In genomic region chr11:103112552-103112912, GRCm38 (mm10) we compare ENCODE assay signal across 8 mouse cellular contexts. TPM values are rescaled to one million over a fixed set of nuclear protein-coding genes. Genes with fewer than 3 reads are reported as not detected.
DNase-seq lines count a peak whose midpoint lies in the region; ATAC-seq lines count a peak whose summit lies in the region.

No protein-coding gene starts in this region.

- no peaks in the 10 kb centered on the region for H3K27me3 ChIP-seq in heart, embryonic 15.5 days
- peaks cover 37% of the 10 kb centered on the region for H3K27me3 ChIP-seq in hindbrain, embryonic 12.5 days
- peaks cover 38% of the 10 kb centered on the region for H3K27me3 ChIP-seq in midbrain, embryonic 13.5 days

- DNase-seq in heart, adult 8-10 months (ENCODE audit: low spot score), result no peak
- DNase-seq in spleen, postnatal 4 days (ENCODE audit: low spot score in 2 of 2), result no peak
- DNase-seq in spleen, adult 18-20 months, result no peak

- H3K4me2 ChIP-seq in heart, embryonic 15.5 days, result peak overlapping the region; percentile 83
- peak overlapping the region; percentile 53 for H3K4me2 ChIP-seq in hindbrain, embryonic 12.5 days (replicated peaks)
- peak overlapping the region; percentile 51 for H3K4me2 ChIP-seq in midbrain, embryonic 13.5 days (replicated peaks)

- WGBS in heart, embryonic 15.5 days, result 24% methylated on average over 9 of the region's 9 CpGs
- 12% methylated on average over 9 of the region's 9 CpGs for WGBS in hindbrain, embryonic 12.5 days
- WGBS in midbrain, embryonic 13.5 days, result 6% methylated on average over 9 of the region's 9 CpGs

- no peaks in the 10 kb centered on the region for H3K36me3 ChIP-seq in heart, embryonic 15.5 days
- no peaks in the 10 kb centered on the region for H3K36me3 ChIP-seq in hindbrain, embryonic 12.5 days
- no peaks in the 10 kb centered on the region for H3K36me3 ChIP-seq in midbrain, embryonic 13.5 days

- peak overlapping the region; percentile 52 for H3K4me3 ChIP-seq in heart, embryonic 15.5 days
- H3K4me3 ChIP-seq in brown adipose tissue, adult 24 weeks (ENCODE audit: insufficient read depth, low read depth, low read length), result peak overlapping the region; percentile 40
- peak overlapping the region; percentile 26 for H3K4me3 ChIP-seq in hindbrain, embryonic 12.5 days
- H3K4me3 ChIP-seq in midbrain, embryonic 13.5 days (replicated peaks), result 0 out of 2 replicates have a peak overlapping the region, but pooled peaks have one; percentile 24

- ATAC-seq in heart, embryonic 15.5 days (replicated peaks; ENCODE audit: insufficient number of reproducible peaks, insufficient read depth, low FRiP score, low read depth), result no peak
- no peak for ATAC-seq in hindbrain, embryonic 12.5 days (ENCODE audit: low FRiP score)
- ATAC-seq in midbrain, embryonic 13.5 days, result no peak
- no peak for ATAC-seq in granulocyte monocyte progenitor cell, adult 5-6 weeks (replicated peaks; ENCODE audit: poor library complexity, severe bottlenecking)

- no peaks in the 10 kb centered on the region for H3K9me3 ChIP-seq in heart, embryonic 15.5 days (replicated peaks)
- H3K9me3 ChIP-seq in hindbrain, embryonic 12.5 days (replicated peaks), result no peaks in the 10 kb centered on the region
- H3K9me3 ChIP-seq in midbrain, embryonic 13.5 days, result no peaks in the 10 kb centered on the region

- peak overlapping the region; percentile 58 for H3K9ac ChIP-seq in heart, embryonic 15.5 days
- no peak overlapping the region for H3K9ac ChIP-seq in hindbrain, embryonic 12.5 days
- H3K9ac ChIP-seq in midbrain, embryonic 13.5 days (replicated peaks), result peak overlapping the region; percentile 46; the same call in 1 of the 2 replicates

- H3K4me1 ChIP-seq in heart, embryonic 15.5 days (replicated peaks), result peaks cover 38% of the 10 kb centered on the region
- H3K4me1 ChIP-seq in brown adipose tissue, adult 24 weeks (ENCODE audit: control insufficient read depth, insufficient read depth, insufficient read length, low read length), result peaks cover 19% of the 10 kb centered on the region
- H3K4me1 ChIP-seq in hindbrain, embryonic 12.5 days, result peaks cover 28% of the 10 kb centered on the region
- H3K4me1 ChIP-seq in midbrain, embryonic 13.5 days (replicated peaks), result peaks cover 37% of the 10 kb centered on the region

- H3K27ac ChIP-seq in heart, embryonic 15.5 days, result peak overlapping the region; percentile 71
- H3K27ac ChIP-seq in brown adipose tissue, adult 24 weeks (replicated peaks; ENCODE audit: low read depth, low read length), result peak overlapping the region; percentile 60
- H3K27ac ChIP-seq in hindbrain, embryonic 12.5 days, result no peak overlapping the region
- no peak overlapping the region for H3K27ac ChIP-seq in midbrain, embryonic 13.5 days

RNA-seq across cellular contexts. Expression of gene Hexim1, which starts 3.5 kb away (rescaled TPM):
- polyA plus RNA-seq in heart, embryonic 15.5 days (2015; fragmentation: Nextera tagmentation; extraction: Ambion mirVana), result 2.6 and 3.0 TPM in 2 replicates
- 10 to 100 TPM; 15.9 to 18.6 (median 17.0) TPM for total RNA-seq in heart, adult 8-10 months (2022)
- polyA plus RNA-seq in brown adipose tissue, adult 24 weeks (2012; ENCODE audit: insufficient read depth, insufficient read length, missing spikeins), result 36.0 and 40.8 TPM in 2 replicates
- polyA plus RNA-seq in hindbrain, embryonic 12.5 days (2016; fragmentation: Nextera tagmentation; extraction: Ambion mirVana), result 3.8 and 4.0 TPM in 2 replicates
- 3.5 and 3.9 TPM in 2 replicates for polyA plus RNA-seq in midbrain, embryonic 13.5 days (2015; fragmentation: Nextera tagmentation; extraction: Ambion mirVana)
- 9.7 and 13.5 TPM in 2 replicates for total RNA-seq in granulocyte monocyte progenitor cell, adult 5-6 weeks (2014; fragmentation: Nextera tagmentation)
- total RNA-seq in granulocyte monocyte progenitor cell, adult 5-6 weeks (2017), result 28.7 and 31.0 TPM in 2 replicates

RNA-seq across cellular contexts. Expression of gene Acbd4, which starts 11.1 kb away (rescaled TPM):
- 18.5 and 23.7 TPM in 2 replicates for polyA plus RNA-seq in heart, embryonic 15.5 days (2015; fragmentation: Nextera tagmentation; extraction: Ambion mirVana)
- total RNA-seq in heart, adult 8-10 months (2022), result 10 to 100 TPM; 24.1 to 39.8 (median 32.0) TPM
- polyA plus RNA-seq in brown adipose tissue, adult 24 weeks (2012; ENCODE audit: insufficient read depth, insufficient read length, missing spikeins), result 95.3 and 183 TPM in 2 replicates
- polyA plus RNA-seq in hindbrain, embryonic 12.5 days (2016; fragmentation: Nextera tagmentation; extraction: Ambion mirVana), result 7.0 and 8.3 TPM in 2 replicates
- 6.5 and 7.8 TPM in 2 replicates for polyA plus RNA-seq in midbrain, embryonic 13.5 days (2015; fragmentation: Nextera tagmentation; extraction: Ambion mirVana)
- total RNA-seq in granulocyte monocyte progenitor cell, adult 5-6 weeks (2014; fragmentation: Nextera tagmentation), result 4.8 and 9.6 TPM in 2 replicates
- total RNA-seq in granulocyte monocyte progenitor cell, adult 5-6 weeks (2017), result 5.8 and 10.7 TPM in 2 replicates

RNA-seq across cellular contexts. Expression of gene Plcd3, which starts 11.1 kb away (rescaled TPM):
- polyA plus RNA-seq in heart, embryonic 15.5 days (2015; fragmentation: Nextera tagmentation; extraction: Ambion mirVana), result 11.0 and 11.8 TPM in 2 replicates
- 10 to 100 TPM; 10.7 to 19.1 (median 12.1) TPM for total RNA-seq in heart, adult 8-10 months (2022)
- 6.1 and 6.2 TPM in 2 replicates for polyA plus RNA-seq in brown adipose tissue, adult 24 weeks (2012; ENCODE audit: insufficient read depth, insufficient read length, missing spikeins)
- 1.6 and 1.7 TPM in 2 replicates for polyA plus RNA-seq in hindbrain, embryonic 12.5 days (2016; fragmentation: Nextera tagmentation; extraction: Ambion mirVana)
- 0.99 and 1.1 TPM in 2 replicates for polyA plus RNA-seq in midbrain, embryonic 13.5 days (2015; fragmentation: Nextera tagmentation; extraction: Ambion mirVana)
- total RNA-seq in granulocyte monocyte progenitor cell, adult 5-6 weeks (2014; fragmentation: Nextera tagmentation), result 0.41 TPM in 1 of 2 replicates, not detected in the other
- 3.2 TPM in 1 of 2 replicates, not detected in the other for total RNA-seq in granulocyte monocyte progenitor cell, adult 5-6 weeks (2017)

RNA-seq across cellular contexts. Expression of gene Hexim2, which starts 19.7 kb away (rescaled TPM):
- polyA plus RNA-seq in heart, embryonic 15.5 days (2015; fragmentation: Nextera tagmentation; extraction: Ambion mirVana), result 5.5 and 6.4 TPM in 2 replicates
- 1 to 10 TPM; 1.2 to 2.0 (median 1.9) TPM for total RNA-seq in heart, adult 8-10 months (2022)
- 3.2 and 4.2 TPM in 2 replicates for polyA plus RNA-seq in brown adipose tissue, adult 24 weeks (2012; ENCODE audit: insufficient read depth, insufficient read length, missing spikeins)
- 12.0 and 12.9 TPM in 2 replicates for polyA plus RNA-seq in hindbrain, embryonic 12.5 days (2016; fragmentation: Nextera tagmentation; extraction: Ambion mirVana)
- 18.8 and 20.0 TPM in 2 replicates for polyA plus RNA-seq in midbrain, embryonic 13.5 days (2015; fragmentation: Nextera tagmentation; extraction: Ambion mirVana)
- 2.6 and 6.4 TPM in 2 replicates for total RNA-seq in granulocyte monocyte progenitor cell, adult 5-6 weeks (2014; fragmentation: Nextera tagmentation)
- total RNA-seq in granulocyte monocyte progenitor cell, adult 5-6 weeks (2017), result 1.3 and 3.4 TPM in 2 replicates

RNA-seq across cellular contexts. Expression of gene Fmnl1, which starts 58.4 kb away (rescaled TPM):
- polyA plus RNA-seq in heart, embryonic 15.5 days (2015; fragmentation: Nextera tagmentation; extraction: Ambion mirVana), result 1.5 and 4.6 TPM in 2 replicates
- 10 to 100 TPM in 3 of 4 experiments, 1 to 10 TPM in 1; 9.3 to 20.1 (median 13.2) TPM for total RNA-seq in heart, adult 8-10 months (2022)
- 2.8 and 3.8 TPM in 2 replicates for polyA plus RNA-seq in brown adipose tissue, adult 24 weeks (2012; ENCODE audit: insufficient read depth, insufficient read length, missing spikeins)
- polyA plus RNA-seq in hindbrain, embryonic 12.5 days (2016; fragmentation: Nextera tagmentation; extraction: Ambion mirVana), result 1.4 and 1.6 TPM in 2 replicates
- 1.7 and 3.7 TPM in 2 replicates for polyA plus RNA-seq in midbrain, embryonic 13.5 days (2015; fragmentation: Nextera tagmentation; extraction: Ambion mirVana)
- 58.4 and 94.0 TPM in 2 replicates for total RNA-seq in granulocyte monocyte progenitor cell, adult 5-6 weeks (2014; fragmentation: Nextera tagmentation)
- total RNA-seq in granulocyte monocyte progenitor cell, adult 5-6 weeks (2017), result 21.3 and 31.0 TPM in 2 replicates

Comparison
In these comparisons a context has a peak if more than half of its experiments do, and no peak if none do; other contexts are left out.
1. H3K27ac ChIP-seq: peak in heart, embryonic 15.5 days (single experiment) and brown adipose tissue, adult 24 weeks (single experiment); none in hindbrain, embryonic 12.5 days (single experiment) and midbrain, embryonic 13.5 days (single experiment).
2. Peak in every context shown above with its lines, with median percentiles within 50 percentile points of each other: H3K4me2 ChIP-seq and H3K4me3 ChIP-seq.